Mouse (Mus musculus) midbrain, embryonic 12.5 days (tissue): ENCODE results near the gene Slc30a7. TPM values are rescaled to one million over a fixed set of nuclear protein-coding genes. Genes with fewer than 3 reads are reported as not detected.

Experiments
- ATAC-seq: fragments of 200-750 bp; cut with Nextera tagmentation; 2 replicates; pipeline ENCODE4 v1.8.0; 2017; ENCODE audit warnings: low read depth, moderate TSS enrichment, moderate library complexity; ENCODE audit not compliant: low FRiP score
- H3K27ac ChIP-seq: fragments of 300-500 bp; sonication (generic); replicated peaks from 2 replicates; pipeline ENCODE4 v1.5.1; 2016; ENCODE audit warnings: mild to moderate bottlenecking
- H3K27me3 ChIP-seq: fragments of 300-500 bp; sonication (generic); 2 replicates; pipeline ENCODE4 v1.6.1; 2016; ENCODE audit warnings: mild to moderate bottlenecking
- H3K36me3 ChIP-seq: fragments of 300-500 bp; sonication (generic); 2 replicates; pipeline ENCODE4 v1.6.1; 2016
- H3K4me1 ChIP-seq: fragments of 300-500 bp; sonication (generic); 2 replicates; pipeline ENCODE4 v1.6.1; 2016
- H3K4me2 ChIP-seq: fragments of 300-500 bp; sonication (generic); replicated peaks from 2 replicates; pipeline ENCODE4 v1.6.1; 2016; ENCODE audit warnings: mild to moderate bottlenecking, moderate library complexity
- H3K4me3 ChIP-seq: fragments of 300-500 bp; sonication (generic); 2 replicates; pipeline ENCODE4 v1.5.1; 2016; ENCODE audit warnings: mild to moderate bottlenecking
- H3K9ac ChIP-seq: fragments of 300-500 bp; sonication (generic); replicated peaks from 2 replicates; pipeline ENCODE4 v1.6.1; 2016; ENCODE audit warnings: mild to moderate bottlenecking, moderate library complexity
- H3K9me3 ChIP-seq: fragments of 300-500 bp; sonication (generic); 2 replicates; pipeline ENCODE4 v1.6.1; 2016; ENCODE audit warnings: mild to moderate bottlenecking
- WGBS: fragments of 180-500 bp; shearing (Covaris S2); methylation state at CpG from one replicate; pipeline ENCODE4 v1.1.7; 2016; 5-methylcytosine and 5-hydroxymethylcytosine counted together
- polyA plus RNA-seq: library from polyadenylated mRNA; unstranded; fragments of >200 nt; fragmentation: Nextera tagmentation; extraction: Ambion mirVana; gene quantifications from 2 replicates; pipeline ENCODE4 v1.2.1, GENCODE M21; 2016

The Slc30a7 gene
- polyA plus RNA-seq, 1 experiment from 2014 or later: 23.5 TPM

DNA sequence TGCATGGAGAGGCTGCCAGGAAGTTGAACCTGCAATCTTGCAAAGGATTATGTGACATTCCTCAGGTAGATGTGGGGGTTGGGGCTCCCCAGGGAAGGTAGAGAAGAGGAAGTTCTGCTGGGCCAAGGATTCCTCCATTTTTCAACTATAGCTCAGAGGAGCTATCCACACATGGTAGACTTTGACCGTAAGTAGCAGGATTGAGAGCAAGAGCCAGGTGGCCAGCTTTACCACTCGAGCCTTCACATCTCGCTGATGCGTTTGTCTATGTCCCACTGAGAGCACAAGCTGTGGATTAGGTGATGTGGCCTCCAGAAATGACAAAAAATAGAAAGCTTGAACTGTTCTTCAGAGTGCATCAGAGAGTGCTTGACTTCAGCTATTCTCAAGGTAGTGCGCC is 11.9 kb upstream of the Slc30a7 start:
- H3K27me3 ChIP-seq: no peaks in the 10 kb centered on the region
- ATAC-seq: no peak
- no peak overlapping the region for H3K27ac ChIP-seq
- 88% methylated on average over 5 of the region's 5 CpGs for WGBS
- H3K4me1 ChIP-seq: peaks cover 8% of the 10 kb centered on the region; the same call in 1 of the 2 replicates
- H3K36me3 ChIP-seq: no peaks in the 10 kb centered on the region; the same call in 1 of the 2 replicates
- no peaks in the 10 kb centered on the region for H3K9me3 ChIP-seq
- H3K4me2 ChIP-seq: no peak overlapping the region
- H3K4me3 ChIP-seq: no peak overlapping the region
- no peak overlapping the region for H3K9ac ChIP-seq

DNA sequence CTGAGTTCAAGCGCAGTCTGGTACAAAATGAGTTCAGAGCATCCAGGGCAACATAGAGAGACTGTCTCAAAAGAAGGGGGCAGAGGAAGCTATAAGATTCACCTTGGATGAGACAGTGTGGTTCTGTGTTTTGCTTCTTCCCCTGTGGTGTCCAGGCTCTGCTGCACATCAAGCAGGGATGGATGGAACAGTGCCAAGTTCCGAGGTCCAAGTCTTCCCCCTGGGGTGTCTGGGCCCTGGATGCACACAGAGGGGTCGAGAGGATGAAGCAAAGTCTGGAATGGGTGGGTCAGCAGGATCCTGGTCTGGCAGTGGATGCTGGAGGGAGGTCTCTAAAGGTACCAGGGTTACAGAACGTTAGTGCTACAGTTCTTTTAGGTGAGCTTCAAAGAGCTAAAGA is 11.4 kb upstream of the Slc30a7 start:
- H3K27ac ChIP-seq: no peak overlapping the region
- H3K4me2 ChIP-seq: no peak overlapping the region
- no peaks in the 10 kb centered on the region for H3K9me3 ChIP-seq
- no peaks in the 10 kb centered on the region for H3K27me3 ChIP-seq
- no peaks in the 10 kb centered on the region for H3K36me3 ChIP-seq
- peaks cover 8% of the 10 kb centered on the region; the same call in 1 of the 2 replicates for H3K4me1 ChIP-seq
- 75% methylated on average over 4 of the region's 4 CpGs for WGBS
- no peak overlapping the region for H3K9ac ChIP-seq
- ATAC-seq: no peak
- H3K4me3 ChIP-seq: no peak overlapping the region

DNA sequence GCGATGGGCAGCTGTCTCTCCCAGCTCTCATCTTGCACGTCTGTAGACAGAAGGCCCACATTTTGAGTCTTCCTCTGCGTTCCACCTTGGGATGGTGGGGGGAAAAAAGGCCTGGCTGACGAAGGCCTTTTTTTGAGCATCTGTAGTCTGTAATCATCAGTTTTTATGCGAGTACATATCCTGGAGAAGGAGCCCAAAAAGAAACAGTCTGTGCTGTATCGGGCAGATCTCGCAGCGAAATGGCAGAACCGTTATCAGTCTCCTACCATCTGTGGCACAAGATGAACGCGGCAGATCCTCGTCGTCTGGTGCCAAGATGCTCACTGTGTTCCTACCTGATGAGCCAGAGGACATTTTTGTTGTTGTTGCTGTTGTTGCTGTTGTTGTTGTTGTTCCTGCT is 8.9 kb upstream of the Slc30a7 start:
- Histone ChIP-seq H3K4me1 (no peaks in the 10 kb centered on the region), H3K4me2 (no peak overlapping the region), H3K27ac (no peak overlapping the region), H3K27me3 (no peaks in the 10 kb centered on the region), H3K9ac (no peak overlapping the region), H3K4me3 (no peak overlapping the region), H3K36me3 (no peaks in the 10 kb centered on the region; the same call in 1 of the 2 replicates), H3K9me3 (no peaks in the 10 kb centered on the region)
- no peak for ATAC-seq
- 90% methylated on average over 13 of the region's 13 CpGs for WGBS

DNA sequence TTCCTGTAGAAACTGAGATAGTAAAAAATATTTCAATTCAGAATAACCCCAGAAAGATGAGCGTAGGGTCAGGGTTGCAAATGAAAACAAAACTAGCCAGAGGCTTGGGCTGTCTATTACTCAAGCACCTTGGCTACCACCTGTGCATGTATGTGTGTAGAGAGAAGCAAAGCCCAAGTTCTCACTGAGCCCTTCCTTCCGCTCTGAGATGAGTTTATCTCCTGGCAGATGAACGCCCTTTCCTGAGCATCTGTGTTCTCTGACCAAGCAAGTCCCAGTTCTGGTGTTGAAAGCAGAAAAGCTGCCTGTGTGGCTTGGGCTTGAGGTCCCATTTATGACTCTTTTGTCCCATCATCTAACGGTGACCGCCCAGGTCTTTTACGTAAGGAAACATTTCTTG is 7.7 kb upstream of the Slc30a7 start:
- no peak overlapping the region for H3K9ac ChIP-seq
- no peaks in the 10 kb centered on the region; the same call in 1 of the 2 replicates for H3K36me3 ChIP-seq
- 97% methylated on average over 6 of the region's 6 CpGs for WGBS
- H3K4me1 ChIP-seq: no peaks in the 10 kb centered on the region
- H3K4me2 ChIP-seq: no peak overlapping the region
- no peak overlapping the region for H3K27ac ChIP-seq
- H3K9me3 ChIP-seq: no peaks in the 10 kb centered on the region
- no peaks in the 10 kb centered on the region for H3K27me3 ChIP-seq
- H3K4me3 ChIP-seq: no peak overlapping the region
- ATAC-seq: no peak

DNA sequence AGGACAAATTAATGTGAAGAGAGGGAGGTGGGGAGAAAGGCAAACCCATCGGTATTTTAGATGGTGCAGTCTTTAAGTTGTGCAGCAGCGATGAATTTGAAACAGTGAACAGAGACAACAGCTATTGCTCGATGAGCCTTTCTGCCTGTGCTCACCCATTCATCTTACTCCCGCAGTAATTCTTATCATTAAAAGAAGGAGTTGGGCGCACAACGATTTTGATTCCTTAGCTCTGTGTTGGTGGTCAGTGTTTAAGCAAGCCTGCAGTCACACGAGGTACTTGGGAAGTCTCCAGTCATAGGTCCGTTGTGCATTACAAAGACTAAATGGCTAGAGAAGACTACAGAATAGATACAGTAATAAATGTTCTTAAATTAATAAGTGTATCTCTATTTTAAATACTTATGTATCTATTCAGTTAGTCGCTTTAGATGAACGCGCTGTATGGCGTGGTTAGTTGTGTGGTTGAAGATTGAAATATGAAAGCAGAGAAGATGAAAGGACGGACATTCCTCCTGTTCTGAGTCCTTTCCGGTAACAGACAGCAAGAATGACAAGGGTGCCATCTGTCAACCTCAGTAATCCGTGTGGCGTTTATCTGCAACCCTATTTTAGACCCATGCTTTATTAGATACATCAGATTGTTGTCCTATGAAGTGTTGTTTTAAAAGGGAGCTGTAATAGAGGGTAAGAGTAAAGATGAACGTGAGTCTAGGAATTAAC is 2.6 kb upstream of the Slc30a7 start:
- Histone ChIP-seq H3K27ac (no peak overlapping the region), H3K4me2 (peak overlapping the region; percentile 91), H3K4me3 (no peak overlapping the region), H3K27me3 (no peaks in the 10 kb centered on the region), H3K9ac (no peak overlapping the region), H3K9me3 (no peaks in the 10 kb centered on the region), H3K4me1 (peaks cover 25% of the 10 kb centered on the region), H3K36me3 (no peaks in the 10 kb centered on the region; the same call in 1 of the 2 replicates)
- WGBS: 89% methylated on average over 17 of the region's 17 CpGs
- ATAC-seq: no peak

DNA sequence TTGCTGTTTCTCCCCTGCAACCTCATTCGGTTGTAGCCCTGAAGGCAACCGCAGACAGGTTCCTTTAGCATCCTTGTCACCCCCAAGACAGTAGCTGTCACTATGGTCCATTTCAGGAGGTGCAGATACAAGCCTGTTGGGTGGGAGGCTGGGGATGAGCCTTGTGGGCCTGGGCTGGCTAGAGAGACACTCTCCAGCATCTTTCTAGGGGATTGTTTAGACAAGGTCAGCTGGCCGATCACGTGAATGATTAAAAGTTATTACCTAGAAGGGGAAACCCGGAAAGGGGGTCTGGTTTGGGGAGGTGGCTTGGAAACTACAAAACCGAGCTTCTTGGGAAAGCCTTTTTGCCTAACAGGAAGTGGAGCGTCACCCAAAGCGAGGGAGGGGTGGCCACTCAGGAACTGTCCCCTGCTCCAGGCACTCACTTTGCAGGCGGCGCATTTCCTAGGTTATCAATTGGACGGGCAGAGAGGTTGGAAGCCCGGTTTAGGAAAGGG is 785 bp upstream of the Slc30a7 start:
- H3K4me2 ChIP-seq: peak overlapping the region; percentile 91
- peaks cover 25% of the 10 kb centered on the region for H3K4me1 ChIP-seq
- peak overlapping the region; percentile 82 for H3K27ac ChIP-seq
- H3K27me3 ChIP-seq: no peaks in the 10 kb centered on the region
- under 1% methylated on average over 12 of the region's 12 CpGs for WGBS
- H3K9me3 ChIP-seq: no peaks in the 10 kb centered on the region
- no peaks in the 10 kb centered on the region; the same call in 1 of the 2 replicates for H3K36me3 ChIP-seq
- H3K4me3 ChIP-seq: peak overlapping the region; percentile 84
- peak; percentile 66 for ATAC-seq
- peak overlapping the region; percentile 87 for H3K9ac ChIP-seq

DNA sequence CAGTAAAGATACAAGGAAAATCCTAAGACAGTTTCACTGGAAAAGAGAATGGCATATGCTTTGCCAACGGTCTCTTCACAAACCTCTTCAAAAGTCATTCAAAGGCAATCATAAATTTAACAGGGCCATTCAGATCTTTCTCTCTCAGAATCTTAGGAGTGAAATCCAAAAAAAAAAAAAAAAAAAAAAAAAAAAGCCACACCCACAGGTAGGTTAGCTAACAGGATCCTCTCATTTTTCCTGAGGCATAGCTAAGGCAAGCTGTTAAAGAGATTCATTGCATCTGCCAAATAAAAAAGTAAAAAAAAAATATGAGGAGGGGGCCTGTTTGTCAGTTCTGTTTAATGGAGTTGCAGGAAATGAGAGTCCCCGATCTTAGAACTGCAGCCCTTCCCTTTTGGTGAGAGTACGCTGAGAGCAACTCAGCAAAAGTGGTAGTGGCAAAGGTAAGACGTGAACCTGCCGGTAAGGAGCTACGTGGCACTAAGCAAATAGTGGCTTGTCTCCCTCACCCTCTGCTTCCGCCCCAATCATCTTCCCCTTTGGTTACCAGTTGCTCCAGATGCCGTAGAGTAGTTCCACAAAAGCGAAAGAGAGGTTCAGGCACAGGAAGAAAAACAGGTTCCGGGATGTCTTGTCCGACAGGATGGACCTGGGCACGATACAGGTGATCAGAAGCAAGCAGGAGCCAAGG is 775 bp downstream of the Slc30a7 start:
- WGBS: 8% methylated on average over 12 of the region's 12 CpGs
- Histone ChIP-seq H3K27me3 (no peaks in the 10 kb centered on the region), H3K4me3 (peak overlapping the region; percentile 84), H3K4me2 (peak overlapping the region; percentile 91), H3K9ac (peak overlapping the region; percentile 87), H3K9me3 (no peaks in the 10 kb centered on the region), H3K36me3 (peaks cover 5% of the 10 kb centered on the region; the same call in 1 of the 2 replicates), H3K27ac (peak overlapping the region; percentile 82), H3K4me1 (peaks cover 25% of the 10 kb centered on the region)
- no peak for ATAC-seq

DNA sequence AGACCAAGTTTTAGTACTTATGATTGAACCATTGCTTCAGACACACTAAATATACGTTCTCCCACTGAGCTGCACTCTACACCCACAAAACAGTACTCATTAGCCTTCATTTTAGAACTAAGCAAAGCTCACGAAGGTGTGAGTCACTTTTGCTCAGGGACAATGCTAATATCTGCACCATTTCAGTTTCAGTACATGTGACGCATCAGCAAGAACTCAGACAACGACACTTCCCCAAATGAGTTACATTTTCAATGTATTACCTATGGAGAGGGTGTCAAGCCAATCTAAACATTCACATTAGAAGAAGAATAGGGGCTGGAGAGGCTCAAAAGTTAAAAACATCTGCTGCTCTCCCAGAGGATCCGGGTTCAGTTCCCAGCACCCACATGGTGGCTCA is 10.3 kb downstream of the Slc30a7 start:
- Histone ChIP-seq H3K9me3 (no peaks in the 10 kb centered on the region), H3K27ac (no peak overlapping the region), H3K4me3 (no peak overlapping the region), H3K4me1 (no peaks in the 10 kb centered on the region), H3K36me3 (peaks cover 38% of the 10 kb centered on the region), H3K9ac (no peak overlapping the region), H3K4me2 (no peak overlapping the region), H3K27me3 (no peaks in the 10 kb centered on the region)
- no peak for ATAC-seq
- 92% methylated on average over 5 of the region's 5 CpGs for WGBS

DNA sequence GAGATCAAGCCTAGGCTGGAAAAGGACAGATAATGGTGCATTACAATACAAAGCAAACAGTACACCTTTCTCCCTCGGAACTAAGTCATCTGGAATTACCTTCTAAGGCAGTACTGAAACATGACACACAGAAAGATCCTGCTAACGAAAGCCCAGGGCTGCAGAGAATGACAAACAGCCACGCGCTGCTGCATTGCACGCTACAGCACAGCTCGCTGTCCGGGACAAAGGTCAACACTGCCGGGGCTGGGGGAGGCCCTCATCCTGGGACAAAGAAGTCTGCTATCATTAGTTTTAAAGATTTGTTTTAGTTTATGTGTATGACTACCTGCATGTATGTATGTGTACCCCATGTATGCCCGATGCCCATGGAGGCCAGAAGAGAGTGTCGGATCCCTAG is 14.2 kb downstream of the Slc30a7 start:
- ATAC-seq: no peak
- WGBS: 86% methylated on average over 10 of the region's 10 CpGs
- no peaks in the 10 kb centered on the region for H3K27me3 ChIP-seq
- H3K9ac ChIP-seq: no peak overlapping the region
- H3K27ac ChIP-seq: no peak overlapping the region
- H3K4me2 ChIP-seq: no peak overlapping the region
- H3K36me3 ChIP-seq: peaks cover 27% of the 10 kb centered on the region
- no peaks in the 10 kb centered on the region for H3K4me1 ChIP-seq
- no peak overlapping the region for H3K4me3 ChIP-seq
- no peaks in the 10 kb centered on the region for H3K9me3 ChIP-seq

DNA sequence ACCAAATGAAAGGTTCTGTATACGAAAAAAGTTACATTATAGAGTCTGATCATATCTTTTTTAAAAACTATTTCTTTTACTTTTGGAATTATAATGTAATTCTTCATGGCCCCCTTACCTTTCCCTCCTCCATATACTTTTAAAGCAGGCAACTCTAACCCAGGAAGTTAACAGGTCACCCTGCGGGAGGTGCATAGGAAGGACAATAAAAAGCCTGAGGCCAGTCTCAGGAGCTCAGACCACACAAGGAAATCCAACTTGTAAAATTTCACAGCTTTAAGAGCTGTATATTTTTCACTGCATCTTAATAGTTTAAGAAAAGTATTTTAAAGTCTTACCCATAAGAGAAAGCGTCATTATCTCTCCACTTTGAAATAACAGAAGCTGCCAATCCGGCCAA is 14.6 kb downstream of the Slc30a7 start:
- no peak overlapping the region for H3K9ac ChIP-seq
- no peak overlapping the region for H3K4me2 ChIP-seq
- no peaks in the 10 kb centered on the region for H3K9me3 ChIP-seq
- no peaks in the 10 kb centered on the region for H3K27me3 ChIP-seq
- ATAC-seq: no peak
- H3K27ac ChIP-seq: no peak overlapping the region
- H3K36me3 ChIP-seq: peaks cover 23% of the 10 kb centered on the region
- WGBS: 86% methylated on average over 4 of the region's 4 CpGs
- no peaks in the 10 kb centered on the region for H3K4me1 ChIP-seq
- no peak overlapping the region for H3K4me3 ChIP-seq

DNA sequence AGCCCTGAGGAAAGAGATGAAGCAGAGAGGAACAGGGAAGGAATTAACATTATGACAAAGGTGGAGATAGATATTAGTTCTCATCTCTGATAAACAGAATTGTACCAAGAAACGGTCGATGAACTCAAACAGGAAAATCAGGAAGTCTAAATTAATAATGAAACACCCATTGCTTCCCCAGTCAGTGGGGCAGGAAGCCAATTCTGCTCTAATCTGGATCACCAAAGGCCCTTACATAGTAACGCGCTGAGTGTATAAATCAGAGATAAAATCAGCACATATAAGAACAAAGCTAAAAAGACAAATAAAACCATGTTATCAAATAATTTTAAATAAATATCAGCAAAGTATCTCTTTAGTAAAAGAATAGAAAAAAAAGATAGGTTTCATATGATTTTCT is 15.1 kb downstream of the Slc30a7 start:
- H3K36me3 ChIP-seq: peaks cover 19% of the 10 kb centered on the region
- WGBS: 97% methylated on average over 4 of the region's 4 CpGs
- no peak for ATAC-seq
- no peaks in the 10 kb centered on the region for H3K27me3 ChIP-seq
- H3K4me2 ChIP-seq: no peak overlapping the region
- no peaks in the 10 kb centered on the region for H3K4me1 ChIP-seq
- no peak overlapping the region for H3K27ac ChIP-seq
- H3K4me3 ChIP-seq: no peak overlapping the region
- no peaks in the 10 kb centered on the region for H3K9me3 ChIP-seq
- H3K9ac ChIP-seq: no peak overlapping the region

DNA sequence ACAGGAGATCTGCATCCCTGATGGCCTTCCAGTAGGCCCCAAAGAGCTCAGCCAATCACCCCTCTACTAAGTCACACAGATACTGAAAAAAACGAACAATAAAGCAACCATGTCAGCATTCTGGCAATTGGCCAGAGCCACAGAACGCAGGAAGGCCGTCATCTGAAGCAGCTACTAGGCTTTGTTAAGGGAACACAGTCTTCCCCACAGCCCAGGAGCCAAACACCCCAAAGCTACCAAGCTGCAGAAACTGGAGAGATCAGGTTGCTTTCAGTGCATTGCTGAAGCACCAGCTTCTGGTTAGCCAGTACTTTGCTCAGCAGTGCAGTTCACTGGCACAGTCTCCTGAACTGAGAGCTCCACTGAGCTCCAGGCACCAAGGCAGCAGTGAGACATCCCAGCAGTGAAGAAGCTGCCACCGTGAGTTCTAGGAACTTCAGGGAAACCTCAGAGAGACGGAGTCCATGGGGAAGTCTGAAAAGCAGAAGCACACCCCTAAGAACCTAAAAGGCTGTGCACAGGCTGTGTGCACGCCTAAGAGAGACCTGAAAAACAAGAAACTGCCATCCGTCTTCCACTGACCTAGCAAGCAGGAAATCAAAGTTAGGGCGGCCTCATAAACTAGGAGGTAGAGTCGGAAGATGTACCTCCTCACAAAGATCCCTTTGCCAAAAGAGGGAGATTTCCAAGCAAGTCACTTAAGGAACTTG is 21.9 kb downstream of the Slc30a7 start:
- 90% methylated on average over 9 of the region's 9 CpGs for WGBS
- H3K36me3 ChIP-seq: peaks cover 63% of the 10 kb centered on the region
- no peak overlapping the region for H3K4me2 ChIP-seq
- peaks cover 4% of the 10 kb centered on the region; the same call in 1 of the 2 replicates for H3K4me1 ChIP-seq
- no peak overlapping the region for H3K27ac ChIP-seq
- no peak overlapping the region for H3K4me3 ChIP-seq
- no peak overlapping the region for H3K9ac ChIP-seq
- ATAC-seq: no peak
- no peaks in the 10 kb centered on the region for H3K9me3 ChIP-seq
- no peaks in the 10 kb centered on the region for H3K27me3 ChIP-seq
